Mouse (Mus musculus) ES-Bruce4 (cell line): ENCODE measurements at regions not wholly inside any gene's neighbourhood (a gene's known extent, or its start where the extent isn't known, plus 50 kb on each side); places are given as distances from the start of the nearest gene placed in this dataset.

Experiments
- CTCF ChIP-seq: IDR thresholded peaks from one replicate; pipeline ENCODE4 v1.8.1; 2011; ENCODE audit warnings: low read depth, low read length
- POLR2A ChIP-seq: IDR thresholded peaks from one replicate; pipeline ENCODE4 v1.8.1; 2011; ENCODE audit warnings: low read length; ENCODE audit not compliant: insufficient read depth

DNA sequence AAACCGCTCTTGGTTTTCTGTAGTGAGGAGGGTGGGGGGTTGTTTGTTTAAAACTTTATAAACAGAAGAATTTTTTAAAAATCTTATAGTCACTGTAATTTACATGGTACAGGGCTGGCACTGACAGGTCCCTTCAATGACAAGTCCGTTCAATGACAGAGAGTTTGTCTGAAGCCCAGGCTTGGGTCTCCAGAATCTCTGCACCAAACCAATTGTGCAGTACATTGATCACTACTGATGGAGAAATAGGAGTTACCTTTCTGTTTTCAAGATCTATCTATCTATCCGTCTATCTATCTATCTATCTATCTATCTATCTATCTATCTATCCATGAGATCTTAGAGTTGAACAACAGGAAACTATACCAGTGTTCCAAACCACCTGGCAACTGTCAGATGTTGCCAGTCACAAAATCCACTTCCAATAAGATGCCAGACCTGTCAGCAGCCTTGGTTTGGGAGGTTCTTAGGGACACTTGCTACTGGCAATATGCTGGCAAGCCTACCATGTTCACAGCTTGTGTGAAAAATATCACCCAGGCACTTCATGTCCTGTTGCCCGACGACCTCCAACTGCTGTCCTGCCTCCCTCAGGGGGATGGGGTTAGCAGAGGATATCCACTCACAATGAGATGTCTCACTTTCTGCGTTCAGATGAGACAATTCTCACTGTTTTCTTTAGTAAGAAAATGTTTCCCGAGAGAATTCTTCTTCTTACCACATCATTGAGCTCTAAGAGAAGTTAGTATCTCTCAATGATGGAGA lies 73.8 kb upstream of the Cpsf6 start:
- TF ChIP-seq CTCF = no peak
- TF ChIP-seq POLR2A = no peak
